Comparison of ENCODE assay signal across 27 mouse cellular contexts in genomic region chr9:41745979-41746647, GRCm38 (mm10).
DNase-seq lines count a peak whose midpoint lies in the region; ATAC-seq and TF ChIP-seq lines count a peak whose summit lies in the region.
"Had no signal": no experiment of that assay in that cellular context is flagged by ENCODE, and none has a peak within 500 bp of the region (broad histone marks: within the 10 kb centered on the region; RNA-seq: fewer than 3 reads in every experiment).

No protein-coding gene starts in this region.

- no peak overlapping the region for H3K9ac ChIP-seq in intestine, embryonic 15.5 days
- H3K9ac ChIP-seq in intestine, postnatal 0 days (ENCODE audit: low read depth, low read length): no peak overlapping the region
- H3K9ac ChIP-seq in stomach, postnatal 0 days (ENCODE audit: low read length): no peak overlapping the region
- no peak overlapping the region for H3K9ac ChIP-seq in forebrain, embryonic 14.5 days (ENCODE audit: low read length)
- H3K9ac ChIP-seq: forebrain, embryonic 13.5 days; forebrain, postnatal 0 days; heart, embryonic 12.5 days; heart, embryonic 15.5 days; hindbrain, embryonic 14.5 days had no signal

- WGBS in intestine, embryonic 15.5 days: 72% methylated on average over 5 of the region's 5 CpGs
- WGBS in intestine, postnatal 0 days: 52% methylated on average over 5 of the region's 5 CpGs
- WGBS in stomach, postnatal 0 days: 76% methylated on average over 5 of the region's 5 CpGs
- 90% methylated on average over 5 of the region's 5 CpGs for WGBS in forebrain, embryonic 14.5 days

- no peaks in the 10 kb centered on the region for H3K27me3 ChIP-seq in intestine, embryonic 15.5 days (replicated peaks)
- H3K27me3 ChIP-seq in intestine, postnatal 0 days (replicated peaks; ENCODE audit: control insufficient read depth, insufficient read depth, low read length): no peaks in the 10 kb centered on the region
- no peaks in the 10 kb centered on the region for H3K27me3 ChIP-seq in stomach, postnatal 0 days (ENCODE audit: control insufficient read depth, insufficient read depth, low read length)
- no peaks in the 10 kb centered on the region for H3K27me3 ChIP-seq in forebrain, embryonic 14.5 days (replicated peaks; ENCODE audit: control insufficient read depth, insufficient read depth, low read length)
- H3K27me3 ChIP-seq: CH12.LX; forebrain, embryonic 13.5 days; heart, embryonic 12.5 days; heart, embryonic 15.5 days; Patski had no signal

- ATAC-seq in intestine, embryonic 15.5 days: peak; percentile 95
- ATAC-seq in intestine, postnatal 0 days: peak; percentile 99
- ATAC-seq in stomach, postnatal 0 days (ENCODE audit: low FRiP score, low TSS enrichment): peak; percentile 65; the same call in 1 of the 2 replicates
- no peak for ATAC-seq in forebrain, embryonic 14.5 days
- ATAC-seq: forebrain, embryonic 13.5 days; forebrain, postnatal 0 days; Patski had no signal

- no peaks in the 10 kb centered on the region for H3K36me3 ChIP-seq in intestine, embryonic 15.5 days
- H3K36me3 ChIP-seq in intestine, postnatal 0 days (ENCODE audit: control insufficient read depth, insufficient read depth): no peaks in the 10 kb centered on the region
- H3K36me3 ChIP-seq in stomach, postnatal 0 days (ENCODE audit: control insufficient read depth, insufficient read depth, low read length): no peaks in the 10 kb centered on the region
- H3K36me3 ChIP-seq in forebrain, embryonic 14.5 days (ENCODE audit: control insufficient read depth, insufficient read depth, low read length): no peaks in the 10 kb centered on the region
- H3K36me3 ChIP-seq: forebrain, embryonic 10.5 days; G1E; heart, embryonic 12.5 days; heart, embryonic 15.5 days had no signal

- H3K4me3 ChIP-seq in intestine, embryonic 15.5 days (replicated peaks): no peak overlapping the region
- no peak overlapping the region for H3K4me3 ChIP-seq in intestine, postnatal 0 days (ENCODE audit: low read depth, low read length)
- H3K4me3 ChIP-seq in stomach, postnatal 0 days (ENCODE audit: low read depth, low read length): no peak overlapping the region
- no peak overlapping the region for H3K4me3 ChIP-seq in forebrain, embryonic 14.5 days (ENCODE audit: low read depth, low read length)
- H3K4me3 ChIP-seq: forebrain, embryonic 10.5 days; forebrain, embryonic 13.5 days; gastrocnemius, adult 2 months; heart, embryonic 12.5 days; heart, embryonic 15.5 days had no signal

- H3K4me2 ChIP-seq in intestine, embryonic 15.5 days (replicated peaks): no peak overlapping the region
- no peak overlapping the region for H3K4me2 ChIP-seq in intestine, postnatal 0 days (replicated peaks; ENCODE audit: low read depth)
- no peak overlapping the region for H3K4me2 ChIP-seq in stomach, postnatal 0 days (replicated peaks; ENCODE audit: low read depth)
- H3K4me2 ChIP-seq in forebrain, embryonic 14.5 days (ENCODE audit: low read length): no peak overlapping the region
- H3K4me2 ChIP-seq: forebrain, embryonic 13.5 days; heart, embryonic 12.5 days; heart, embryonic 15.5 days; hindbrain, embryonic 14.5 days had no signal

- no peak for TF ChIP-seq CTCF in intestine, postnatal 0 days (IDR thresholded peaks at IDR 0.05; ENCODE audit: low read depth)
- TF ChIP-seq CTCF in stomach, postnatal 0 days (IDR thresholded peaks at IDR 0.05; ENCODE audit: low read depth): no peak

- H3K27ac ChIP-seq in intestine, embryonic 15.5 days: no peak overlapping the region
- peak overlapping the region; percentile 63 for H3K27ac ChIP-seq in intestine, postnatal 0 days (ENCODE audit: low read depth, low read length)
- no peak overlapping the region for H3K27ac ChIP-seq in stomach, postnatal 0 days (replicated peaks)
- no peak overlapping the region for H3K27ac ChIP-seq in forebrain, embryonic 14.5 days (ENCODE audit: low read depth, low read length)
- H3K27ac ChIP-seq: forebrain, embryonic 10.5 days; forebrain, embryonic 13.5 days; gastrocnemius, adult 2 months; heart, embryonic 15.5 days; hindbrain, embryonic 14.5 days had no signal

- DNase-seq in kidney, adult 8-10 months: peak; percentile 7 to 11
- DNase-seq in kidney, adult 11 months: no peak
- DNase-seq in stomach, postnatal 0 days (ENCODE audit: low spot score): no peak
- DNase-seq in forebrain, embryonic 14.5 days (ENCODE audit: low spot score): no peak
- DNase-seq in gastrocnemius, postnatal 10 days: no peak
- DNase-seq: adrenal gland, postnatal 10 days; adrenal gland, postnatal 36 days; B cell, adult 2 months; cerebellum, adult 18-20 months; cerebellum, adult 9-10 months; cerebellum, postnatal 14 days; forebrain, postnatal 0 days; gastrocnemius, adult 2 months; gastrocnemius, postnatal 25 days; heart, adult 18-20 months; heart, postnatal 10 days; heart, postnatal 36 days had no signal

- H3K4me1 ChIP-seq in intestine, embryonic 15.5 days (replicated peaks): no peaks in the 10 kb centered on the region
- 0 out of 2 replicates have a peak, but pooled peaks cover 4% of the 10 kb centered on the region for H3K4me1 ChIP-seq in intestine, postnatal 0 days (replicated peaks; ENCODE audit: control insufficient read depth, insufficient read depth, low read length)
- H3K4me1 ChIP-seq in stomach, postnatal 0 days (replicated peaks; ENCODE audit: control insufficient read depth, insufficient read depth): no peaks in the 10 kb centered on the region
- H3K4me1 ChIP-seq in forebrain, embryonic 14.5 days (ENCODE audit: control insufficient read depth, insufficient read depth, low read length): no peaks in the 10 kb centered on the region
- H3K4me1 ChIP-seq: forebrain, embryonic 10.5 days; forebrain, embryonic 13.5 days; heart, embryonic 12.5 days had no signal

- H3K9me3 ChIP-seq in intestine, embryonic 15.5 days: no peaks in the 10 kb centered on the region
- H3K9me3 ChIP-seq in intestine, postnatal 0 days (ENCODE audit: control insufficient read depth): no peaks in the 10 kb centered on the region
- H3K9me3 ChIP-seq in stomach, postnatal 0 days (ENCODE audit: control insufficient read depth, low read length): no peaks in the 10 kb centered on the region
- H3K9me3 ChIP-seq in forebrain, embryonic 14.5 days (replicated peaks; ENCODE audit: control insufficient read depth, low read length): no peaks in the 10 kb centered on the region
- H3K9me3 ChIP-seq: forebrain, embryonic 10.5 days; forebrain, embryonic 13.5 days; G1E; heart, embryonic 12.5 days; heart, embryonic 15.5 days had no signal

- no peak for TF ChIP-seq EP300 in stomach, postnatal 0 days (optimal IDR thresholded peaks at IDR 0.05)

Comparison
In these comparisons a context has a peak if more than half of its experiments do, and no peak if none do; other contexts are left out.
1. DNase-seq: peak in kidney, adult 8-10 months (2 of 2); none in kidney, adult 11 months (single experiment), stomach, postnatal 0 days (single experiment), forebrain, embryonic 14.5 days (single experiment) and gastrocnemius, postnatal 10 days (single experiment).